Mouse (Mus musculus): ENCODE measurements around the gene Zfp689.
A peak's percentile ranks its signal among the peaks of the same experiment; 100 is the strongest.

GRCm38 (mm10) chr7:127421388-127422191 is 27.4 kb downstream of the Zfp689 start, which contains the start of gene Zfp688:
- peak; percentile 85 for TF ChIP-seq POLR2A (IDR thresholded peaks at IDR 0.05; ENCODE audit: insufficient read depth, low read depth, low read length)
- 0 out of 2 replicates have a peak, but pooled peaks have one; percentile 35 for TF ChIP-seq CTCF (IDR thresholded peaks at IDR 0.05; ENCODE audit: insufficient read depth, low read depth, low read length)

Data from olfactory bulb, adult 2 months (tissue).